Mouse (Mus musculus) left cerebral cortex, adult 8-10 months (tissue): ENCODE measurements around the gene Pde7b. TPM values are rescaled to one million over a fixed set of nuclear protein-coding genes. Genes with fewer than 3 reads are reported as not detected.

Experiments used
- DNase-seq, 2 experiments: peaks; one replicate each; pipeline ENCODE4 v3.0.0; 2022; ENCODE audit warnings: low spot score in 2 of 2
- total RNA-seq, 4 experiments: library from RNA; stranded (reverse); gene quantifications; 2 replicates each; pipeline ENCODE4 v1.2.4; 2022

The Pde7b gene
- total RNA-seq, 4 experiments from 2014 or later, result 72.5 to 93.8 (median 84.2) TPM

DNA sequence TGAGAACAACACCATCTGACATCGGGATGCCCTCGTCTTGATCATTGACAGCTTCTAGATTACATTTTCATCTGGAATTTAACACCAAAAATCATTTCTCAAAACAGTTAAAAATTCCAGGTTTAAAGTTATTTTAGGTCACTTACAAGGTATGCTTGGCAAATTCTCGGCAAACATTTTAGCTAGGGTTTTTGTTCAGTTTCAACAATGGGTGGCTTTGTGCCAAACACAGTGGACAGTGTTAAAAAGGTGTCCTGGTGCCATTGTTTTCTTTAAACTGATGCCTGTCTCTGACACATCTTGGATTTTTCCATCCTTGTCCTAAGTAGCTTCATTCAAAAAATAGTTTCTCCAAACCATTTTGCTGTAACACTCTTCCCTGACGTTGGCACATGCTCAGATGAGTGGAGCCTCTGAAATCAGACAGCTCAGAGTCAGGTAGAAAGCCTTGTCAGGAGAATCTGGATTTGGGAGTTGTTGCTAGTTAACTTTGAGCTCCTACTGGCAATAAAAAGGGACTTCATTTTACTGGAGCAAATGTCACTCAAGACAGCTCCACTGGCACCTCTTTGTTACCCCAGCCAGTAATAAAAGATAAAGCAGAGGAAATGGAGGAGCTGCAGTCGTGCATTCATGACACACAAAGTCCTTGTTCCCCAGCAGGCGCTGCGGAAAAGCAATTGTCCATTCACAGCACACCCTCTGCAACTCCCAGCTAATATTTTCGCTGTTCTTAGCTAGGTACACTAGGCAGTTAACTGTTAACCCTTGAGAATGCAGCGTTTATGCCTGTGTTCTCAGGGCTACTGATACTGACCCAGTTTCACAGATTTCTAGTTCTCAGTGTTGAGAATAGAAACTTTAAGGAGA lies 2.0 kb downstream of the Pde7b start:
- DNase-seq, result peak in 1 of 2 experiments; percentile 12

DNA sequence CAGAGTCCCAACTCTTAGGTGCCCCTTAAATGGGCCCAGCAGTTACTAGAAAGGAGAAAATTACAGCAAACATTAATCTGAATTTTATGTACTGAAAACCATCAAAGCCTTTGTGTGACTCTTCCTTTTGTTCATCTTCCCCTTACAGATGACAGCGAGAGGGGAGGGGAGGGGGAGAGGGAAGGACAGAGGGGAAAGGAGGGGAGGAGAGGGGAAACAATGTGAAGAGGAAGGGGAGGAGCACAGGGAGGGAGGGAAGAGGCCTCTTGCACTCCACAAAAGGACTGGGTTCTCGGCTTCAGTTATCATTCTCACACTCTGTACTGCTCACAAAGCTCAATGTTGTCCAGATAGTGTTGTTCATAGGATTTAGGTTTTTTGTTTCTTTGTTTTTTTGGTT lies 5.7 kb downstream of the Pde7b start:
- DNase-seq, result no peak

DNA sequence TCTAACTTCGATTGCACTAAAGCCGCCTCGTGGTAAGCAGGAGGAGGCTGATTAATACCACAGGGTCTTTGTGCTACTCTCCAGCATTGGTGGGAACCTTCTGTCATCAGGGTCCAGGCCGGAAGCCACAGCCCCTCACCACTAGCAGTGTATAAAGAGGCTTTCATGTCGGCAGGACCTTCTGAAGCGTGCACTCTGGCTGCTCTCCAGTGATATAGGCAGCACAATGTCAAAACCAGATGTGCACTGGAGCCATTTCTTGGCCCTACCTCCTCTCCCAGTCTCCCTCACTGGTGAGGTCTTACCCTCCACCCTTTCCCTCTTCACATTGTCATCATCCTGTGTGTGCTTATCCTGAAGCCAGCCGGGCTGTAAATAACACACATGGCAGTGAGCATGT lies 24.2 kb downstream of the Pde7b start:
- DNase-seq, result no peak

DNA sequence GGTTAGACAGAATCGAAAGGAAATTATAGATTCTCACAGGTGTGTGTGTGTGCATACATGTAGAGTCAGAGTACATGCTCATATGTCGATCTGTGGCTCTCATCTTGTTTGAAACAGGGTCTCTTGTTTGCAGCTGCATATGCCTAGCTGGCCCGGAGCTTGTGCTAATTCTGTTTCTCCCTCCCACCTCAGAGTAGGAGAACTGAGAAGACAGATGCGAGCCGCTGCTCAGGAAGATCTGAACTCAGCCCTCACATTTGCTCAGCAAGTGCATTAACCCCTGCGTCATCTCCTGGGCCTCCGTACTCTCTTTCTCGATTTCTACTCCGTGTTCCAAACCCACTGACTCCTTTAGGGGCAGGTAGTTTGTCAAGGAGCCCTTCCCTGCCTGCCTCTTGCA lies 25.0 kb downstream of the Pde7b start:
- DNase-seq, result no peak

DNA sequence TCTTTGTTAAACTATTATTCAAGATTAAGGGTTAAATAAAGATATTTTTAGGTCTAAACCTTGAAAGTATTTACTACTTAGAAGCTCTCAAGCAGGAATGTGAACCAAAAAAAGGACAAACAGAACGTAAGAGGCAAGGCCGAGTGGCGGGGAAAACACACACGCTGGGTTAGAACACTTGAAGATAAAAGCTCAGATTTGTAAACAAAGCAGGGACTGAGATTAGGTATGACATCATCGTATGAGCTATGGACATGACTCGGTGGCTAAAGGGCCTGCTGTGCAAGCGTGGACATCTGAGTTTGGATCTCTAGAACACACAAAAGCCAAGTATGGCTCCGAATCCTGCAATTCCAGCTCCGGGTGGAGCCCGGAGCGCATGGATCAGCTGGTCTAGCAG lies 29.2 kb downstream of the Pde7b start:
- no peak for DNase-seq

DNA sequence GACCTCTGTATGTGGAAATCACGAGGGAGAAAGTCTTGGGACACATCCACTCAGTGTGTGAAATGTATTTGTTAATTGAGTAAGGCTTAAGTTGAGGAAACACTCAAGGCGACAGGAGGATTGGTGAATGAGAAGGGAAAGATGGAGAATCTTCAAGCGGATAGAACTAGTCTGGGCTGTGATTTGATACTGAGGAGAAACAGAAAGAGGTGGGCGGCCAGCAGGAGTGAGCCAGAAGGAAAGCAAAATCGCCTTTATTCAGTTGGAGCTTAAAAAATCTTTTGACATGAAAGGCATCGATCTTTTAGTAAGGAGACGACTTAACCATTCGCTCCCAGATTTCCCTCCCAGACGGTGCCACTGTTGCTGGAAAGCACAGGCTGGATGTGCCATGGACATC lies 34.9 kb downstream of the Pde7b start:
- no peak for DNase-seq

DNA sequence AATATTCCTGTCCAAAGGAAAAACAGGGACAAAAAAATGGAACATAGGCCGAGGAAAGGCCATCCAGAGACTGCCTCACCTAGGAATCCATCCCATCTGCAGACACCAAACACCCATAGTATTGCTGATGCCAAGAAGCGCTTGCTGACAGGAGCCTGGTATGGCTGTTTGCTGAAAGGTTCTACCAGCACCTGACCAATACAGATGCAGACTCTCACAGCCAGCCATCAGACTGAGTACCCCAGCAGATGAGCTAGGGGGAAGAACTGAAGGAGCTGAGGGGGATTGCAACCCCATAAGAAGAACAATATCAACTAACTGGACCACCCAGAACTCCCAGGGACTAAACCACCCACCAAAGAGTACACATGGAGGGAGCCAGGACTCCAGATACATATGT lies 40.7 kb downstream of the Pde7b start:
- no peak for DNase-seq

DNA sequence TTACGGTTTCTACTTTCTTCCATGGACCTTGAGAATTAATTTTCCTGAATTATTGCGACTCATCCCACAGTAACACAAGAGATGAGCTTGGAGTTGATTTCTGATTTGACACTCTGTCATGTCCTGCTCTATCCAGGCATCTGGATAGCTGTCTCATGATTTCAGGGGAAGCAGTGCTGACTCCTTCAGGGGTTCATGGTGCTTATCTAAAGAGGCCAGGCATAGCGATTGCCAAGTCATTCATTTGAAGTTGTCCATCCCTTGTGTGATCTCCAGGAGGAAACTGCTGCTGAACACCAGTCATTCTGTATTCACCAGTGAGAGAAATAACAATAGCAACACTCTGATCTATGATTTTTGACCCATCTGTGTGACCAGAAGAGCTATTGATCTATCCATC lies 43.9 kb downstream of the Pde7b start:
- no peak for DNase-seq

DNA sequence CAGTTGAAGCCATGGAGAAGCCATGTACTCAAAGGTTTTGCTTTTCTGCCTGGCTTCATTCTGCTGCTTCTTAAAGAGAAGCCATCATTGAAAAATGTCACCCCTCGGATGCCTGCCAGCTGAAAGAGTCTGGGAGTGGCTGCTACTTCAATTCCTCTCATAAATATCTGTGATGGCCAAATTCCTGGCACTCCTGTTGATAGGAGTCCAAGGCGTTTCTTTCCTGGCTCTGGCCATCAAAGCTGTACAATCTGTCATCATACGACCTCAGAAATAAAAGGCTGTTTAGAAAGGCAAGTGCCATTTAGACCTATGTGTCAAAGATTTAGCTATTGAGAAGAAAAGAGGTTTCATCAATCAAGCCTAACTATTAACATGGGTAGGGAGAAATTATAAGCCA lies 49.6 kb downstream of the Pde7b start:
- DNase-seq, result no peak

DNA sequence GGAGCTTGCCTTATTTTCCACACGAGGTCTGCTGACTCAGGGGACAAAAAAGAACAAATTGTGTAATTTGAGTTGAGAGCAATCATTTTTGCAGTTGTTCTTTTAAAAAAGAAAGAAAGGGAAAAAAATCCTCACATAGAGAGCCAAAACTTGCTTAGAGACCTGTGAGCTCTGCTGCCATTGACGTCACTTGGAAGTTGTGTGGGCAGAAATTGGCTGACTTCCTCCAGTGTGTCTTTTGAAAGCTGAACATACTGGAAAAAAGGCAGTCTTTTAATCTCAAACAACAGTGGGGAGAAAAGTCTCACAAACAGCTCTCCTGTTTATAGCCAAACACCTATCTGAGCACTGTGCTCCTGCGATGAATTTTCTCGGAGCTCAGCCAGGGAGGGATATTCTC lies 51.1 kb downstream of the Pde7b start:
- peak; percentile 55 to 86 for DNase-seq

DNA sequence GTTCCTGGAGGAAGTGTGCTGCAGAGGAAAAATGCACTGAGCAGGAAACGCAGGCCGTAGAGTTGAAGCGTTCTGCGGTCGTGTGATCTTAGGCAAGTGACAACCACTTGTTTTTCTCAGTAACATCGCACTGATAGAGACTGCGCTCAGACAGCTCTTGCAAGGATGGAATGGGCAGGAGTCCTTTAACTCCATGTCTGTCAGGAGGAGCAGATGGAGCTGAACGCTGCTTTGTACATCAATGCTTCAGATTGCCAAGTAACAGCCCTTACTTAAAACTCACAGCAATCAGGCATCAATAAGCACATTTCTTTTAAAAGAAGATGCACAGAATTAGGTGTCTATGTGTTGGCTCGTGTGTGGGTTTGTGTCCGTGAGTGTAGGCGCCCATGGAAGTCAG lies 52.3 kb downstream of the Pde7b start:
- no peak for DNase-seq

DNA sequence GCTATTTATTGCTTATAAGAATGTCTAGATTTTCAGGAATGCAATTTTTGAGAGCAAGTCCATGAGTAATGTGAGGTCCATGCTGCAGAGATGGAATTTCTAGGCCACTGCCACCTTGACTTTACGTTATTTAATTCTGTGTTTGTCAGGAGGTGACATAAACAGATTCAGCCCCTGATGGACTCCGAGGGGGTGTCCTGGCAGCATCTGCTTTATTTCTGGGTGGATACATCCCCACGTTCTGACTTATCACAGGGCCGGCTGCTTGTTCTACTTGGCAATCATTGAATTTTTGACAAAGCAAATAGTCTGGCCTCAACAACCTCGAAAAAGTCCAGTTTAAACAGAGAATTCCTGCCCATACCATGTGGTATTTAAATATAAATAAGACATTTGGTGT lies 53.3 kb downstream of the Pde7b start:
- no peak for DNase-seq

DNA sequence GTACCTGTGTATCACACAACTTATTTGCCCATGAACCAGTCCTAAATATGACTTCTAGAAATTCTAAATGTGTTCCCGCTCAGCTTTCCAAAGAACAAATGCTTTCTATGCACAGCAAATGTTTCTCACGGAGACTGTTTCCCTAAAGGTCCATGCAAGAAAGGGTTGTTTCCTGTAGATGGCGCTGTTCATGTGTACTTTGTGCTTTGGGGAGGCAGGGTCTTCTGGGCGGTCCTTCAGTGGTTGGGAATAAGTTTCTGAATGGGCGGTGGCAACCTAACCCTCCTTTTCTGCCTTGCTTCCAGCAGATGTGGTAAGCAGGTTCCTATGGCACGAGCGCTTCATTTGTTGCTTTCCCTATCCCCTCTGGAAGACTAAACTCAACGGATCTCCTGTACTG lies 54.3 kb downstream of the Pde7b start:
- DNase-seq, result no peak

DNA sequence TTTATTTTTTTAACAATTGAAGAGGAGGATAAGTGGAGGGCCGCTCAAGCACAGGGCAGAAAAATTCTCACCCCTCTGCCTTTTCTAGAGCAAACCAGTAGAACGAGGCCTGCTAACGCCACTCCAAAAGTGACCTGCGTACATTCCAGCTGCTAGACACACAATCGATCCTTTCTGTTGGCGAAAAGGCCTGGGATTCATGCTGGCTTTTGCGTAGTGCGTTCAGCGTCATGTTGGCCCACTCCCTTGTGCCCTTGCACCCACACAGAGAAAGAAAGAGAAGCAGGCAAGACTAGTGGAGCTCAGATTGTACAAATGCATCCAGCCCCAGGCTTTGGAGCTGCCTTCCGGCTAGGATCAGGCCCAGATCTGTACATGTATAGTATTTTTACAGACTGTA lies 55.4 kb downstream of the Pde7b start:
- DNase-seq, result no peak

DNA sequence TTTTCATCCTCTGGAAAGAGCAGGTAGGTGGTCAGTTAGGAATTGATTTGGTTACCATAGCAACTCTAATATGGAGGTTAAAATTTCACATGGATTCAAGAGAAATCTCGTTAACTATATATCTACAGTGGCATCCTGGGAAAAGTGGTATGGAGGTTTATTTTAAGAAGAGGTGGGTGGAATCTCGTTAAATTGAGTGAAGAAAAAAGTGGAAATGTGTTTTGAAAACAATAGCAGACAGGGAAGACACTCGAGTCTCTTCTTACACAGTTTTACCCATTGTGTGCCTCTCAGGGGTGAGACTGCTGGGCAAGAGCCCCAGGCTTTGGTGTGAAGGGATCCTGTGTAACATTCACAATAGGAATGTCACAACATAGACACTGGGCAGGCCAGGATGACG lies 56.3 kb downstream of the Pde7b start:
- DNase-seq, result no peak

DNA sequence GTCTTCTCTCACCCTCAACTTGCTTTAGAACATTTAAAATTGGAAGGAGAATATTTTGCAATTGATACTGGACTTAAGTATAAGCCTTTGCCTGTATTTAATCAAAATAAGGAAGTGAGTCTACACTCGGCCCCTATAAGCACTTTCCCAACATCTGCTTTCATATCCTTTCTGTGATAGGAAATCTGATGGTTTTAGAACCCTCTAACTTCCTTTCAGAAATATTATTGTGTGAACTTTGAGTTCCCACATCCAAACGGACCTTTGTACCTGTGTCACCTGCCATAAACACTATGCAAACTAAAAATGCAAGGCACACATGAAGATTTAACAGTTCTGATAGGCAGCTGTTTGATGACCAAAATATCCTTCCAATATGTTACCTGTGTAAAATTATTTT lies 58.2 kb downstream of the Pde7b start:
- DNase-seq, result no peak

DNA sequence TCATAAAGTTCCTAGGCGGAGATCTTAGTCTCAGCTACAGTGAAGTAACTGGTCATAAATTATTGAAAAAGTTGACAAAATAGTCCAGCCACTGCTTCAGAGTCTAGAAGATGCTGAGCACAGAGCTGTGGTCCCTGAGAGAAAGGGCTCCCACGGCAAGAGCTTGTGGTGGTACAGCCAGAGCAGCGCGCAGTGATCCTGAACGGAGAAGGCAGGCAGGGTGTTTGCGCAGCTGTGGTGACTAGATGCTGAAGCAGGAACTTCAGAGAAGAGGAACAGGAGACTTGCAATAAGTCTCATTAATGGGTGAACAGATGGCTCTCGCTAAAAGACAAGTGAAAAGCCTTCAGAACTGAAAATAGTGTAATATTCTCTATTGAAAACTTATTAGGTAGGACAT lies 61.9 kb downstream of the Pde7b start:
- no peak for DNase-seq

DNA sequence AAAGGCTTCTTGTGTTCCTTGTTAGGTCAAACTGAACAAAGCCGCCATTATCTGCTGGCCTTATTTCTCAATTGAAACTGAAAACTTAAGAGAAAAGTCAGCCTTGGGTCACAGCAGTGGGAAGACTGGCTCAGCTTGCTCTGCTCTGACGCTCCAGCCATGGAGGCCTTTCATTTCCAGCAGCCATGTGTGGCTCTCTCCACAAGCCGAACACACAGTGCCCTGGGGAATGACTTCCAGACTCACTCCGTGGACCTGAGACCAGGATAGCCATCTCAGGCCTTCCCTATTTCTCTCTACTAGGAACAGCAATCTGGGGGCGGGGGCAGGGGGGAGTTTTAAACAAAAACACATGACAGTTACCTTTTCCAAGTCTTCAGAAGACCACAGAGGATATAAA lies 63.2 kb downstream of the Pde7b start:
- no peak for DNase-seq

DNA sequence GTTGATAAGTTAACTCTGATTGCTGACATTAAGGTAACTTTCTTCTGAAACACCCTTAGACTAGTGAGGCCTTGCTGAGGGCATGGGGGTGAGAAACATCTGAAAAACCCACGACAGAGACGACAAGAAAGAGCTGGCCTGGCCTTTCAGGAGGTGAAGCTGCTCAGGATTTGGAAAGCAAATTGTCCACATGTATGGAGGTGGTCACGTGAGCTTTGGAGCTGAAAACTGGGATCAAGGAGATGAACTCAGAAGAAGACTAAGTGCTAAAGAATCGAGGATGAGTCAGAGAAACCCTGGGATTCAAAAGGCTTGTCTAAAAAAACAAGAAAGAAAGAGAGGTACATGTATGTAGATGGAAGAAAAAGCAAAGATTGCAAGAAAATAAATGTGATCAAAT lies 65.2 kb downstream of the Pde7b start:
- no peak for DNase-seq

DNA sequence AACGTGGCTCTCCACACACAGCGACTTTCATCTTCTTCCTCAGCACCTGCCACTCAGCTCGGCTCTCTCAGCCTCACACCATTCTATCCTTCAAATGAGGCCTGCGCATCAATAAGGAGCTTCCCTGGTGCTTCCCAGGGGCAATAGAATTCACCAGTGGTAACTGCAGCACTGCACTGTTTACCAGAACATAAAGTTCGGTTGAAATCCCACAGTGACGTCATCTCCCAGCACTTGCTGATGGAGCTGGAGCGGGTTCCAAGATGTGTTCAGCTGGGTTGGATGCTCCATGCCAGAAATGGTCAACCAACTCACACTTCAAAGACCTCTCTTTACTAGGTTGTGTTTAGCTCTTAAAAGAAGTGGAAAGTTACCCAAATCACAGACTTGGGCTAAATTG lies 65.6 kb downstream of the Pde7b start:
- DNase-seq, result no peak

DNA sequence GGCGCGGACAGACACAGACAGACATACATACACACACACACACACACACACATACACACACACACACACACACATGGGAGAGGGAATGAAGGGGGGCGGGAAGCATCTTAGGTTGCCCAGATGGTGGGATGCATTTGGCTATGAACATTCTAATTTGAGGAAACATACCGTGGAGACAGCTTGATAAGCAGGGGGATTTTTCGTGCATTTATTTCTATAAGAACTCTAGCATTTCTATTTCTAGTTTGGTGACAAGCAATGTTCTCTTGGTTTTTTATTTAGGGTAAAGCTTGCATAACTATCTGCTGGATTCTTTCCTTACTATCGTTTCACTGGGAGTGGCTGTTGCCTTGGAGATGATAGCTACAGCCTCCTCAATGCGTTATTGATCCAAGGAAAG lies 66.2 kb downstream of the Pde7b start:
- no peak for DNase-seq

DNA sequence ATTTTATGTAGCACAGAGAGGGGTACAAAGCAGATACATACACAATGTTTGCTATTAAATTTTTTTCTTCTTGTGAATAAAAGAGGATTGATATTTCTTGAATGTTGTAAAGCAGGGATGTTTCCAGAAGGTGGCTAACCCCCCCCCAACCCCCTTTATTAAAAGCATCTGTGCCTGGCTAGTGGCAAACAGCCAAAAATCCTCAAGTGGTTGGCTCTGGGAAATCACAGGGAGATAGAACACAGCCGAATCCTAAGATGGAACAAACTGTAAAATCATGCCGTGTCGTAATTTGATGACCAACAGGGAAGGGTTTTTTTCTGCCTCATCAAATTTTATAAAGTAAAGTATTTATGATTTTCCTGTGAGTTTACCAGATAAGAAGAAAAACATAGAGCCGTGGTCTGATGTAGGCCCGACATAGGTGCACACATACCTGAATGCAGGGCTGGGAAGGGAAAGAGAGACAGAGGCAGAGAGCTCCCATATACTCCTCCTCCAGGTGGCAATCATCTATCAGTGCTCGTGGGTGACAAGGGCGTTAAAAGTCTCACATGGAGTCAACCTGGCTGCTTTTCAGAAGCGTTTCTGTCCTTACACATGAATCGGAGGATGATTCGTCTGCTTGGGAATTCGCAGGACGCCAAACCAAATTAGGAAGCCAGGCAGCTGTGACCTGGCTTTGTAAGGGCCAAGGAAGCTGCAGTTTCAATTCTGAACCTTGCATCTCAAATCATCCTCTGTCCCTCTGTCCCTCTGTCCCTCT lies 67.4 kb downstream of the Pde7b start:
- DNase-seq, result no peak

DNA sequence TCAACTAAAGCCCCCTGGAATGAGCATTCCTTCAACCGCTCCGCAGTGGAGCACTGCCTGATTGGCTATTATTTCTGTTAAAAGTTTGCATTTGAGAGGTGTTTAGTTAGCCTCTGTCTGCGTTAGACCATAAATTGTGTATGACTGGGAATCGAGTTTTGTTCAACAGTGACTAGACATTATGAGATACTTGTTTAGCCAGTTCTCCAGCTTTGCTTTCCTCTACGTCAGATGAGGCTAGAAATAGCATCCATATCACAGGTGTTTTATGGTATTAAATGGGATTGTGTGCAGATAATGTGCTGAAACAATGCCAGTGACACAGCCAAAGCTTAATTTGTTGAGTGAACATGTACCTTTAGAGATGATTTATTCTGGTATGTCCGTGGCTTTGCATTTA lies 70.3 kb downstream of the Pde7b start:
- no peak for DNase-seq
